Mouse (Mus musculus) kidney, adult 9 months (tissue): ENCODE measurements around the gene Tas2r108.

Source experiments
- DNase-seq: peaks from one replicate; pipeline ENCODE4 v3.0.0; 2022

Tas2r108 gene

GRCm38 (mm10) chr6:40493229-40493628 is at the start of gene Tas2r108:
Tas2r108 (plus strand) TSS chr6:40493529.
- DNase-seq: no peak

DNA sequence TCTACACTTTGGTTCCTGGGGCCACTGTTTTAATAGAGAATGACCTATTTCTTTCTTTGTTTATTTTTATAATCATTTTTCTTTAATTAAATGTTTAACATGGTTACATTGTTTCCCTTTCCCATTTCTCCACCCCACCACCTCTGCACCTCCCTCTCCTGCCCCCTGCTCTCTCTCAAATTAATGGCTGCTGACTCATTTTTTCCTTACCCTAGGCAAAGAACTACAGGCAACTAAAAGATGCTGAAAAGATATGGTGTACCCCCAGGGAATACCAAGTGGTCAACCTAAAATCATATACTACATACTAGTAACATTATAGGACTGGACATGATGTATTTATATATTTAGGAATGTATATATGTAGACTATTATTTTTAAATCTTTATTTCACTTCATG is 44.7 kb upstream of the Tas2r108 start:
- no peak for DNase-seq

DNA sequence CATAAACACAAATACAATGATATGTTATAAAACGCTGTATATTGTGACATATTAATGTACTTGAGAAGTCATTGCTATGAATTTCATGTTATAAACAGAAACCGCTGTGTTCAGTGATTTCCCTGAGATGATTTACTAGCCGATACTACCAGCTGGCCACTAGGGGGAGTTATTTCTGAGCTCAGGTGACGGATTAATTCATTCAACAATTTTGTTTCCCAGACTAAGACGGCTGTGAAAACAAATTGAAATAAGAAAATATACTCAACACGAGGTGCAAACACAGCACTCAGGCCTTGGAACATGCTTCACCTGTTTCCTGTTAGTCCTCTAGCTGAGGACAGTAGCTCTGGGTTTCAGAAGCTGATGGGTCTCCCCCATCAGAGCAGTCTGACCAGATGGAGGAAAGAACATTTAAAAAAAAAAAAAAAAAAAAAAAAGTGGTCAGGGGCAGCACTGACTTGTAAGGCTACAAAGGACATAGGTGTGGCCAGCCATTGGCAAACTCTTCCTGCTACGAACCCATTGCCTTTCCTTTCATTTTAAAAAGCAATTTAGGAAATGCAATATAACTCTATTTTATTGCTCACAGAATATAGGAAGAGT is 38.8 kb upstream of the Tas2r108 start:
- DNase-seq: peak; percentile 15

DNA sequence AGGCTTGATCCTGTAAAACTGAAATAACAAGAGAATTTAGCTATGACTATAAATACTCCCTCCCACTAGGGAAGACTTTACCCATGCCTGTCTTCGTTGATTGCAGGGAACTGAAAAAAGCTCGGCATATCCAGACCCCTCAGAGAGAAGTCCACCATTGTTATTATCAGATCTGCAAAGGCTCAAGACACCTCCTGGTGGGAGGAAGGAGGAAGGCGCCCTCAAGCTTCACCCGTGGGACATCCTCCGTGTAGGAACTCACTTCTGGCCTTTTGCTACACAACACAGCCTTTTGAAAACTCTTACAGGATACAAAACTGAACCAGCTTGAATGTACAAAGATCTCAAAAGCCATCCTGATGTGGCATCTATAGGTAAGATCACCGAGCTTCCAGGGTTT is 27.6 kb upstream of the Tas2r108 start:
- no peak for DNase-seq

GRCm38 (mm10) chr6:40470916-40471719 is 22.2 kb upstream of the Tas2r108 start, which contains the start of gene Ssbp1:
Ssbp1 (plus strand) TSS chr6:40471352.
- DNase-seq: peak; percentile 95

- peak; percentile 5 for DNase-seq
Measured at GRCm38 (mm10) chr6:40471720-40472010, 21.7 kb upstream of the Tas2r108 start.

GRCm38 (mm10) chr6:40476132-40476531 is 17.2 kb upstream of the Tas2r108 start:
- DNase-seq: no peak

DNA sequence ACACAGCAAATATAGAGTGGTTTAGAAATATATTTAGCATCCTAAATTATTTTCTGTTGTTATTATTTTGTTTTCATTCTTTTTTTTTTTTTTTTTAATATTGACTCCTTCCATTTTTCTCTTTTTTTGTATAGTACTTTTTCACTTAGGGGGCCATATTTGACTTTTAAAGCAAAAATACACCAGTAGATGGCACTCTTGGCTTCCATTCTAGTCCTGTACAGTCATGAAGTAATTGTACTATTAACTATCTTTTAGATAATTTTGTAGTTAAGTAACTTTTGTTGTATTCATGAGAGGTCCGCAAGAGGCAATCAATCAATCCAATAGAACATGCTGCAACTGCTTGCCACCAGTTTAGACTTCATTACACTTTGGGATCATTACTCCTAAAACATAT is 13.6 kb upstream of the Tas2r108 start:
- DNase-seq: no peak

DNA sequence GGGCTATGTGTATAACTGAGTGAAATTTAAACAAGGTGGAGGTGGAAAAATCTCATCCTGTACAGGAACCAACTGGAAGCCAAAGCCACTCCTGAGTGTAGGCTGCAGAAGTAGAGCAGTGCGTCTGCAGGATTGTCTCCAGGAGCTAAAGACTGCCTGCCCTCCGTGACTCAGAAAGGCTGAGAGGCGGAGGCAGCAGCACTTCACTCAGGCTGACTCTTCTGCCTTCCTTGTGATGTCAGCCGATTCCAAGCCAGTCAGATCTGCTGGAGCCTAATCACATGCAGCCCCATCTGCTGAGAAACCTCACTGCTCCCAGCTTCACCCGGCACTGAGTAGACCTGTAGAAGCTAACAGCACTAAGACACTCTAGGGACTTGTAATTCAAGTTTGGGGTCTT is 11.0 kb upstream of the Tas2r108 start:
- DNase-seq: no peak

DNA sequence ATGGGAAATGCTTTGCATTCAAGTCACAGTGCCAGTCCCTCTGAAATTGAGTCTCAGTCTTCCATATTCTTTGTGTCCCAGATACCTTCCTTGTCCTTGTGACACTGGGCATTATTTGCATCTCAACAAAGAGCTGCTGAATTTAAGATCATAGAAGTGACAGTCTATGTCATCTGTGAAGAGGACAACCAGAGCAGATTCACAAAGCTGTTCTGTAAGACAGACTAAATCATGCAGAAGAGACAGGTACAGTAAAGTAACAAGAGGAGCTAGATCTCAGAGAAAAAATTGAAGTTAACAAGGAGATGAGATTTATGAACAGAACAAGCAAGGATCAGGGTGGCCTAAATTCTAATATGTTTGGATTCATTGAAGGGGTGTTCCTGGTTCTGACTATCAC is 2.4 kb upstream of the Tas2r108 start, which contains the start of gene Tas2r137:
TSS of gene Tas2r137 (plus strand) at position 301 of the 400 bp plus-strand sequence.
- no peak for DNase-seq

GRCm38 (mm10) chr6:40519408-40519807 is 26.1 kb downstream of the Tas2r108 start, which contains the start of gene Prss37:
Prss37 (minus strand) TSS chr6:40519508.
- no peak for DNase-seq
